Mouse (Mus musculus) erythroid progenitor cell, adult 5-6 weeks (primary cell): ENCODE measurements around the gene Dr1. TPM values are rescaled to one million over a fixed set of nuclear protein-coding genes. Genes with fewer than 3 reads are reported as not detected.

ENCODE experiments used
- total RNA-seq, 2 experiments: library from RNA; stranded (forward) in 1 of 2; stranded (reverse) in 1 of 2; fragments of 150-400 nt in 1 of 2; fragments of 186-747, 209-891 nt in 1 of 2; gene quantifications; 2 replicates each; pipeline versions ENCODE4 v1.2.3 to v1.2.4; 2015 to 2017; ENCODE audit warnings: low replicate concordance in 2 of 2

Dr1 gene
- total RNA-seq, 2 experiments from 2014 or later, result 23.1 to 40.7 TPM

Other genes starting within 250 kb of the Dr1 start
- gene Mtf2, start 203.2 kb upstream of the Dr1 start, total RNA-seq (2015; ENCODE audit: low replicate concordance), result 26.4 and 49.7 TPM in 2 replicates
- 15.4 and 48.0 TPM in 2 replicates for gene Mtf2, start 203.2 kb upstream of the Dr1 start, total RNA-seq (2017; ENCODE audit: low replicate concordance)
- gene Tmed5, start 136.3 kb upstream of the Dr1 start, total RNA-seq (2015; ENCODE audit: low replicate concordance), result 16.6 and 29.3 TPM in 2 replicates
- gene Tmed5, start 136.3 kb upstream of the Dr1 start, total RNA-seq (2017; ENCODE audit: low replicate concordance), result 11.2 and 13.2 TPM in 2 replicates
- 45.3 and 53.3 TPM in 2 replicates for gene Ccdc18, start 136.0 kb upstream of the Dr1 start, total RNA-seq (2015; ENCODE audit: low replicate concordance)
- gene Ccdc18, start 136.0 kb upstream of the Dr1 start, total RNA-seq (2017; ENCODE audit: low replicate concordance), result 53.3 and 93.4 TPM in 2 replicates
- gene Pigg, start 43.7 kb downstream of the Dr1 start, total RNA-seq (2015; ENCODE audit: low replicate concordance), result 2.5 and 3.2 TPM in 2 replicates
- gene Pigg, start 43.7 kb downstream of the Dr1 start, total RNA-seq (2017; ENCODE audit: low replicate concordance), result 2.7 and 4.5 TPM in 2 replicates
- gene Gm42517, start 99.0 kb downstream of the Dr1 start, total RNA-seq (2015; ENCODE audit: low replicate concordance), result 0.72 TPM in 1 of 2 replicates, not detected in the other
- not detected in 2 replicates for gene Gm42517, start 99.0 kb downstream of the Dr1 start, total RNA-seq (2017; ENCODE audit: low replicate concordance)
- gene Pde6b, start 119.5 kb downstream of the Dr1 start, total RNA-seq (2015; ENCODE audit: low replicate concordance), result not detected in 2 replicates
- not detected in 2 replicates for gene Pde6b, start 119.5 kb downstream of the Dr1 start, total RNA-seq (2017; ENCODE audit: low replicate concordance)
- 82.6 and 126 TPM in 2 replicates for gene Atp5k, start 165.6 kb downstream of the Dr1 start, total RNA-seq (2015; ENCODE audit: low replicate concordance)
- gene Atp5k, start 165.6 kb downstream of the Dr1 start, total RNA-seq (2017; ENCODE audit: low replicate concordance), result 60.6 and 96.3 TPM in 2 replicates
- gene Mfsd7a, start 180.0 kb downstream of the Dr1 start, total RNA-seq (2015; ENCODE audit: low replicate concordance), result not detected in 2 replicates
- gene Mfsd7a, start 180.0 kb downstream of the Dr1 start, total RNA-seq (2017; ENCODE audit: low replicate concordance), result 1.0 TPM in 1 of 2 replicates, not detected in the other
- 17.2 and 21.3 TPM in 2 replicates for gene Pcgf3, start 192.3 kb downstream of the Dr1 start, total RNA-seq (2015; ENCODE audit: low replicate concordance)
- 9.0 and 10.4 TPM in 2 replicates for gene Pcgf3, start 192.3 kb downstream of the Dr1 start, total RNA-seq (2017; ENCODE audit: low replicate concordance)